Mouse (Mus musculus) cerebellum, adult 11 months (tissue): ENCODE data around the gene Olfr133.
"Not testable (repeated sequence)": the region's sequence is repeated elsewhere in the genome, so short reads cannot be mapped to it uniquely, and the experiment has no call there.

Source experiments
- DNase-seq: peaks from one replicate; pipeline ENCODE4 v3.0.0; 2022

Olfr133 gene

GRCm38 (mm10) chr17:38144981-38145380, at the start of gene Olfr133:
Gene Olfr133, plus strand, starts transcription at chr17:38145281.
- DNase-seq = no peak

- not testable (repeated sequence) for DNase-seq
These were observed 20.9 kb upstream of the Olfr133 start for GRCm38 (mm10) chr17:38124199-38124598.

DNA sequence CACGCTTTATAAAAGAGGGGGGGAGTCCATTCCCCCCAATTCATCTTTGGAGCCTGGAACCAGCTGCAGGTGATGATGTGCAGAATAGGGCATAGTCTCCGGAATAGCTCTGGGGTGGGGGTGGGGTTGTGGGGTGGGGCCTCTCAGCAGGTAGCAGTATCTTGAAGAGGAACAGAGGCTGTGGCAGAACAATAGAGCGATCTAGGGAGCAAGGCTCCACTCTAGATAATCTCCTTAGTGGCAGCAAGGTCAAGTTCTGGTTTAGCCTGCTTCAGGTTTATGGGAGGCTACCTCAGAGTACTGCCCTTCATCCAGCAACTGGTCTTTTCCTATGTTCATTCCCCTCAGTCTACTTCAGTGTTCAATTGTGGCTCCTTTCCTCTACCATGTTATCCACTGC, 19.7 kb upstream of the Olfr133 start:
- not testable (repeated sequence) for DNase-seq

GRCm38 (mm10) chr17:38134426-38134825, 10.7 kb upstream of the Olfr133 start, which contains the start of gene Olfr132:
Gene Olfr132, minus strand, starts transcription at chr17:38134526.
- no peak for DNase-seq

GRCm38 (mm10) chr17:38171088-38171487, 26.0 kb downstream of the Olfr133 start, which contains the start of gene Olfr134:
Gene Olfr134, plus strand, starts transcription at chr17:38171388.
- no peak for DNase-seq
